Mouse (Mus musculus) liver, postnatal 0 days (tissue): ENCODE data around the gene Orai1. TPM values are rescaled to one million over a fixed set of nuclear protein-coding genes. Genes with fewer than 3 reads are reported as not detected.
A peak's percentile ranks its signal among the peaks of the same experiment; 100 is the strongest.

Experiments used
- ATAC-seq: fragments of 200-750 bp; cut with Nextera tagmentation; 2 replicates; pipeline ENCODE4 v1.8.0; 2017; ENCODE audit warnings: mild to moderate bottlenecking, moderate library complexity
- DNase-seq: peaks from one replicate; pipeline ENCODE4 v3.0.0-alpha.2; 2016
- H3K27ac ChIP-seq: fragments of 300-500 bp; sonication (generic); 2 replicates; pipeline ENCODE4 v1.5.1; 2014; ENCODE audit warnings: antibody characterized with exemption, moderate library complexity, mild to moderate bottlenecking, low read depth
- H3K27me3 ChIP-seq: fragments of 300-500 bp; sonication (generic); 2 replicates; pipeline ENCODE4 v1.6.1; 2014; ENCODE audit warnings: low read length, control low read depth, mixed read lengths; ENCODE audit not compliant: insufficient read depth
- H3K36me3 ChIP-seq: fragments of 300-500 bp; sonication (generic); replicated peaks from 2 replicates; pipeline ENCODE4 v1.6.1; 2014; ENCODE audit warnings: mild to moderate bottlenecking, control low read depth, low read length, moderate library complexity, mixed read lengths; ENCODE audit not compliant: insufficient read depth
- H3K4me1 ChIP-seq: fragments of 300-500 bp; sonication (generic); 2 replicates; pipeline ENCODE4 v1.6.1; 2014; ENCODE audit warnings: antibody characterized with exemption, mild to moderate bottlenecking, control low read depth; ENCODE audit not compliant: insufficient read depth
- H3K4me2 ChIP-seq: fragments of 300-500 bp; sonication (generic); 2 replicates; pipeline ENCODE4 v1.6.1; 2014; ENCODE audit warnings: low read depth, mild to moderate bottlenecking, low read length, moderate library complexity, mixed read lengths
- H3K4me3 ChIP-seq: fragments of 300-500 bp; sonication (generic); 2 replicates; pipeline ENCODE4 v1.5.1; 2014; ENCODE audit warnings: low read depth, low read length
- H3K9ac ChIP-seq: fragments of 300-500 bp; sonication (generic); replicated peaks from 2 replicates; pipeline ENCODE4 v1.6.1; 2014; ENCODE audit warnings: mild to moderate bottlenecking, moderate library complexity
- H3K9me3 ChIP-seq: fragments of 300-500 bp; sonication (generic); 2 replicates; pipeline ENCODE4 v1.6.1; 2016; ENCODE audit warnings: mild to moderate bottlenecking, control low read depth, low read length, mixed read lengths
- CTCF ChIP-seq: sonication (generic); IDR thresholded peaks from 2 replicates; pipeline ENCODE4 v1.5.1; 2016; ENCODE audit warnings: antibody characterized with exemption, low read depth
- EP300 ChIP-seq: IDR thresholded peaks from 2 replicates; pipeline ENCODE4 v1.6.1; 2016; ENCODE audit warnings: antibody characterized with exemption, low read depth, mild to moderate bottlenecking
- WGBS: fragments of 180-500 bp; shearing (Covaris S2); extraction: QIAGEN DNeasy Blood & Tissue Kit; methylation state at CpG from one replicate; pipeline ENCODE4 v1.1.7; 2014; ENCODE audit not compliant: insufficient replicate concordance; 5-methylcytosine and 5-hydroxymethylcytosine counted together
- polyA plus RNA-seq: library from polyadenylated mRNA; unstranded; fragments of >200 nt; fragmentation: Nextera tagmentation; extraction: Ambion mirVana; gene quantifications from 2 replicates; pipeline ENCODE4 v1.2.1, GENCODE M21; 2015

The Orai1 gene
- polyA plus RNA-seq, 1 experiment from 2014 or later, result 12.4 TPM

GRCm38 (mm10) chr5:123017504-123017903, 2.6 kb downstream of the Orai1 start:
- Histone ChIP-seq H3K4me2 (peak overlapping the region; percentile 83), H3K4me1 (peaks cover 56% of the 10 kb centered on the region), H3K9ac (no peak overlapping the region), H3K9me3 (no peaks in the 10 kb centered on the region), H3K27ac (0 out of 2 replicates have a peak overlapping the region, but pooled peaks have one; percentile 35), H3K4me3 (peak overlapping the region; percentile 76; the same call in 1 of the 2 replicates), H3K27me3 (no peaks in the 10 kb centered on the region), H3K36me3 (no peaks in the 10 kb centered on the region)
- TF ChIP-seq EP300, result no peak
- no peak for TF ChIP-seq CTCF
- DNase-seq (no peak), ATAC-seq (no peak)
- WGBS, result 39% methylated on average over 4 of the region's 4 CpGs

- Histone ChIP-seq H3K9me3 (no peaks in the 10 kb centered on the region), H3K9ac (0 out of 2 replicates have a peak overlapping the region, but pooled peaks have one; percentile 27), H3K27ac (peak overlapping the region; percentile 60), H3K4me2 (peak overlapping the region; percentile 83), H3K36me3 (no peaks in the 10 kb centered on the region), H3K4me1 (peaks cover 65% of the 10 kb centered on the region), H3K4me3 (peak overlapping the region; percentile 7; the same call in 1 of the 2 replicates), H3K27me3 (no peaks in the 10 kb centered on the region)
- WGBS, result 25% methylated on average over 10 of the region's 10 CpGs
- ATAC-seq (no peak), DNase-seq (no peak)
- TF ChIP-seq CTCF (no peak), EP300 (no peak)
Measured at GRCm38 (mm10) chr5:123019336-123020016, 4.6 kb downstream of the Orai1 start.

- Histone ChIP-seq H3K9ac (no peak overlapping the region), H3K27me3 (no peaks in the 10 kb centered on the region), H3K4me2 (no peak overlapping the region), H3K36me3 (no peaks in the 10 kb centered on the region), H3K4me1 (peaks cover 63% of the 10 kb centered on the region), H3K9me3 (no peaks in the 10 kb centered on the region), H3K27ac (no peak overlapping the region), H3K4me3 (no peak overlapping the region)
- ATAC-seq (no peak), DNase-seq (no peak)
- no peak for TF ChIP-seq EP300
- no peak for TF ChIP-seq CTCF
- 60% methylated on average over 5 of the region's 5 CpGs for WGBS
Measured at GRCm38 (mm10) chr5:123020426-123020825, 5.6 kb downstream of the Orai1 start.

- H3K27ac ChIP-seq, result no peak overlapping the region
- H3K4me3 ChIP-seq, result no peak overlapping the region
- H3K4me2 ChIP-seq, result no peak overlapping the region
- H3K9me3 ChIP-seq, result no peaks in the 10 kb centered on the region
- no peak for ATAC-seq
- no peak overlapping the region for H3K9ac ChIP-seq
- WGBS, result 59% methylated on average over 7 of the region's 7 CpGs
- H3K27me3 ChIP-seq, result no peaks in the 10 kb centered on the region
- peaks cover 58% of the 10 kb centered on the region for H3K4me1 ChIP-seq
- DNase-seq, result no peak
- H3K36me3 ChIP-seq, result no peaks in the 10 kb centered on the region
- TF ChIP-seq EP300 (no peak), CTCF (no peak)
Measured at GRCm38 (mm10) chr5:123021438-123021837, 6.6 kb downstream of the Orai1 start.

GRCm38 (mm10) chr5:123023049-123023448, 8.2 kb downstream of the Orai1 start:
- Histone ChIP-seq H3K4me1 (peaks cover 52% of the 10 kb centered on the region), H3K9me3 (no peaks in the 10 kb centered on the region), H3K9ac (no peak overlapping the region), H3K4me2 (no peak overlapping the region), H3K27me3 (no peaks in the 10 kb centered on the region), H3K27ac (no peak overlapping the region), H3K36me3 (no peaks in the 10 kb centered on the region), H3K4me3 (no peak overlapping the region)
- ATAC-seq (no peak), DNase-seq (no peak)
- 63% methylated on average over 6 of the region's 6 CpGs for WGBS
- TF ChIP-seq EP300 (no peak), CTCF (no peak)

GRCm38 (mm10) chr5:123024312-123024711, 9.4 kb downstream of the Orai1 start:
- Histone ChIP-seq H3K9me3 (no peaks in the 10 kb centered on the region), H3K9ac (no peak overlapping the region), H3K27ac (peak overlapping the region; percentile 83), H3K4me3 (no peak overlapping the region), H3K4me2 (peak overlapping the region; percentile 11; the same call in 1 of the 2 replicates), H3K27me3 (no peaks in the 10 kb centered on the region), H3K36me3 (peaks cover 5% of the 10 kb centered on the region), H3K4me1 (peaks cover 43% of the 10 kb centered on the region)
- 67% methylated on average over 6 of the region's 6 CpGs for WGBS
- TF ChIP-seq EP300, result no peak
- no peak for TF ChIP-seq CTCF
- DNase-seq (no peak), ATAC-seq (no peak)
